Mouse (Mus musculus) thymus, postnatal 10 days (tissue): ENCODE data around the gene Slc4a3.
A peak's percentile ranks its signal among the peaks of the same experiment; 100 is the strongest.

Experiments used
- DNase-seq, 2 experiments: peaks; one replicate each; pipeline ENCODE4 v3.0.0; 2021; ENCODE audit warnings: low spot score in 2 of 2

The Slc4a3 gene

DNA sequence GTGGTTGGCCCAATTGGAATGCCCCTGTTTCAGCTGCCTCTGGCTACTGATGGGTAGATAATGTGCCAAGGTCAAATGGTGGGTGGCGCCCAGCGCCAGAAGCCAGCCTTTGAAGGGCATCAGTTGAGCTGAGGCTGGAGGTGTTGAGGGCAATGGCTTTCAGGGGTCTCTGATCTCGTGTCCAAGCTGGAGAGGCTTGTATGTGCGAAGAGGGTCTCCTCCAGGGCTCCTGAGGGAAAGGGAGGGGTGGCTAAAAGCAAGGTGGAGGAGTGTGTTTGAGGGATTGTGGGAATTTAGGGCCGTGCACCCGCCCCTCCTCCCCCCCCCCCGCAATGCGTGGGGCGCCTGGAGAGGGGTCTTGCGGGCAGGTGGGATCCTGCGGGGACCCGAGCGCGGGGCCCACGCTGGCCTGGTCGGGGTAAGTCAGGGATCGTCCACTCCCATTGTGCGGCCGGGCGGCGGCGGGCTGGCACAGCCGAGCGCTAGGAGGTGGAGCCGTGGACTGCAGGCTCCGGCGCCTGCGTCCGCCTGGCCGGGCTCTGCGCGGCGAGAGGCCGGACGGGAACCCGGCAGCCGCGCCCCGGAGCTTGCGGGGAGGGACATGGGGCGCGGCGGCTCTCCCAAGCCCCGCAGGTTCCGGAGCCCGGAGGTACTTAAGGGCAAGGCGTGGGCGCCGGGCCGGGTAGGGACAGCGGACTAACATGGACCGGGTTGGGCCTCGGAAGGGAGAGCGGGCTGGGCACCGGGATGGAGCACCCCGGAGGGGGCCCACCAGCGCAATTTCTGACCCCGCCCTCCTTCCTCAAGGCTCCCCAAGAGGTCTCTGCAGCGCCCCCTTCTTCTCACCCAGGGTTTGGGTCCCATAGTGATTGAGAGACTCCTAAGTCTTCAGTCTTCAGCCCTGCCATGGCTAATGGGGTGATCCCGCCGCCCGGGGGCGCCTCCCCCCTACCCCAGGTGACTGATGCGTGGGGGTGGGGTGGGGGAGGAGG, at the start of gene Slc4a3:
Gene Slc4a3 (plus strand): TSS at position 302 of the 992 bp plus-strand sequence.
- DNase-seq = no peak

DNA sequence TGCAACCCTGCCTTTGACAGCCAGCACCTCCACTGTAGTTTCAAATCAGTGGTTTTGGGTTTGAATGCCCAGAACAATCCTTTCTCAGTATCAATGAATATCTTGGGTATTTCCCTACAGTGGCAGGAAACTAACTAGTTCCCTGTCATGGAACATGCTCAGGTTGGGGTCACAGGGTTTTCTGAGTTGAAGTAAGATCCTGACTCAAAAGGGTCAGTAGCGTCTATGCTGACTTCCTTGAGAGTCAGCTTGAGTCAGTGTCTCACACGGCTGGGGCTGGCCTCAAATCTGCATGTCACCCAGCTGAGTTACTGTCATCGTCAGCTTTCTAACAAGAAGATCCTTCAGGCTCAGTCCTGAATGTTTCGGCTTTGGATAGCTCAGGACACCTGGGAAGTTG, 47.2 kb upstream of the Slc4a3 start:
- DNase-seq = no peak

DNA sequence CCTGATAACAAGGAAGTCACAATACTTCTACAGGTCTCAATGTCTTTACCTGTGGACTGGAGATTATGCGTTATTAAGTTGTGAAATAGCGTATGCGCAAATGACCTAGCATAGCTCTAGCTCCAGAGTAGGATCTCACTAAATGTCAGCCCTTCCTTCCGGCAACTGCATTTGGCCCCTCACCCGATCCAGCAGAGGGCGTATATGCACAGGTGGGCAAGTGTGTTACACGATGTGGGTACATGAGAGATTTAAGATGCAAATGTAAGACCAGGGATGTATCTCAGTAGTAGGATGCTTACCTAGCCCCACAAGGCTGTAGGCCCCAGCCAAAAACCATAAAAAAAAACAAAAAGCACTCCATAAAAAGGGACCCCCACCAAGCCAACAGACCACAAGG, 46.6 kb upstream of the Slc4a3 start:
- no peak for DNase-seq

DNA sequence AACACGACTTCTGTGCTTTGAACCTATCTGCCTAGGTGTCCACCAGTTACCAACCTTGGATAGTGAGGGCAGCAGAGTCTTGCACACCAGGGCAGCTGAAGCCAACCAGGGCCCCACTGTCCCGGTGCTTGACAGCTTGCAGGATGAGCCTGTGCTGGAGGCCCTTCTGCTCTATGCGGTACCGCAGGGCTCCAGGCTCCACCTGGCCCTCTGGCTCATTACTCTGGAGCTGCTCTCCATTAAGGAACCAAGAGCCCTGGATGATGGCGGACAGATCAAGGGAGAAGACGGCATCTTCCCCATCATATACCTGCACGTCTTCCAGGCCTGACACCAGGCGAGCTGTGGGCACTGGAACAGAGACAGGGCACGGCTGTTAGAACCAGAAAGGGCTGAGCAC, 44.2 kb upstream of the Slc4a3 start:
- DNase-seq = no peak

DNA sequence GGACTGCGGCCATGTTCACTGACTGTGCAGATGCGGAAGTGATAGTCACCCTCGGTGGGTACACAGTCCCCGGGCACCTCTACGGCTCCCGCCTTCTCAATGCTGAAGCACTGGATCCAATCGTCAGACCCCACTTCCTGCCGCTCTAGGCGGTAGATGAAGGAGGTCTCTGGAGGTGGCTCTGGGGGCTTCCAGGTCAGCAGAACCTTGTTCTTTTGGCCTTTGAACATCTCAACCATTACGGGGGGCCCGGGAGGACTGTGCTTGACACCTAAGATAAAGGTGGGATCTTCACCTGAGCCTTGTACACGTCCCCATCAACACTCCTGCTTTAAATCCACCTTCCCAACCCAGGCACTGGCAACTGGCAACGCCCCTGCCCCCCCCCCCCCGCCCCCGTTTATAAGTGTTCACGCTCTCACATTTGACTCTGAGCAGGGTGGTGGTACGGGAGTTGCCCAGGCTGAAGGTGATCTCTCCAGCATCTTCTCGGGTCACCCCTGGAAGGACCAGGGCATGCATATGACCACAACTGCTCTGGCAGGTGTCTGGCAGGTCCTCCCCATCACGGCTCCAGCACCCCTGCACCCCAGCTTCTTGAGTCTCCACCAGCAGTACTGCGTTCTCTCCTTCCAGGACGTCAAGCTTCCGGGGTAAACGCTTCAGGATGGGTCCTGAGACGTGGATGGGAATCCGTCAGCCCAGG, 43.0 kb upstream of the Slc4a3 start:
- DNase-seq = no peak

DNA sequence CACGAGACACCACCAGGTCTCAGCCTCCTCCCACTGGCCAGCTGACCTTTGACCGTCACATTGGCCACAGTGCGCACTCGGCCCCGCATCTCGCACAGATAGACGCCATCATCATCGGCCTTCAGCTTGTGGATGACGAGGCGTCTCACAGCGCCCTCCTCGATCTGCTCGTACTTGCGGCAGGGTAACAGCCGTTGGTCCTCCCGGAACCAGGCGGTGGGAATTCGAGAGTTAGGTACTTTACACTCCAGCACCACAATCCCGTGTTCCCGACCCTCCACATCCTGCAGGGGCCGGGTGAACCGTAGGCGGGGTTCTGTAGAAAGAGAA, 42.5 kb upstream of the Slc4a3 start:
- no peak for DNase-seq

DNA sequence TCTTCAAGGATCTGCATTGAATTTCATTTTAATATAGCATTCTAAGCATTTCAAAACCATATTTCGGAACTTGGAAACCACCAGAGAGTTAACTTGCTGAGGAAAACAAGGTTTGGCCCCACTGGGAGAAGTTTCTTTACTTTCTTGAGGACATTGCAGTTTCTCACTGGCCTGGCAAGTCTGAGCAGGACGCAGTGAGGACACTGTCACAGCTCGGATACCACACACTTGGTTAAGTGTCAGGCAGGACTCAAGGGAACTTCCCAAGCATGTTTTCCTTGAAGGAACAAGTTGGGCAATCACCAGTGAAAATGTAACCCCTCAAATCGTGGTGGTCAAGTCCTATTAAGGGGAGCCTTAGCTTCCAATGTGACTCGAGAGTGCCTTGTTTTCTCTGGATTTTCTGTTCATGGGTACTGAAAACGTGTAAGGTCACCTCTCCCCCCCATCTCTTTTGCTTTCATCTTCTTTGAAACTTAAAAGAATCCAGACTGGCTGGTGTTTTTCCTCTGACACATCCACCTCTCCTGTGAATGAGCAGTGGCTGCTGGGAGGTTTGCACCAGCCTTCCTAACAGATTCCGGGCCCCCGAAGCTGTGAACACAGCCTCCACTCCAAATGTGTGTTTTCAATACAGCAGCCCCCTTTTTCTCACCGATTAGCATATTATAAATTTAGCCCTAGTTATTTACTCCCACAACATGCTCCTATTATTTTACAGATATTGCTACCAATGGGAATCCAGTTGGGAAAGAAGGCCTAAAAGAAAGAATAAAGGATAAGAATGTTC, 41.6 kb upstream of the Slc4a3 start:
- DNase-seq = no peak

DNA sequence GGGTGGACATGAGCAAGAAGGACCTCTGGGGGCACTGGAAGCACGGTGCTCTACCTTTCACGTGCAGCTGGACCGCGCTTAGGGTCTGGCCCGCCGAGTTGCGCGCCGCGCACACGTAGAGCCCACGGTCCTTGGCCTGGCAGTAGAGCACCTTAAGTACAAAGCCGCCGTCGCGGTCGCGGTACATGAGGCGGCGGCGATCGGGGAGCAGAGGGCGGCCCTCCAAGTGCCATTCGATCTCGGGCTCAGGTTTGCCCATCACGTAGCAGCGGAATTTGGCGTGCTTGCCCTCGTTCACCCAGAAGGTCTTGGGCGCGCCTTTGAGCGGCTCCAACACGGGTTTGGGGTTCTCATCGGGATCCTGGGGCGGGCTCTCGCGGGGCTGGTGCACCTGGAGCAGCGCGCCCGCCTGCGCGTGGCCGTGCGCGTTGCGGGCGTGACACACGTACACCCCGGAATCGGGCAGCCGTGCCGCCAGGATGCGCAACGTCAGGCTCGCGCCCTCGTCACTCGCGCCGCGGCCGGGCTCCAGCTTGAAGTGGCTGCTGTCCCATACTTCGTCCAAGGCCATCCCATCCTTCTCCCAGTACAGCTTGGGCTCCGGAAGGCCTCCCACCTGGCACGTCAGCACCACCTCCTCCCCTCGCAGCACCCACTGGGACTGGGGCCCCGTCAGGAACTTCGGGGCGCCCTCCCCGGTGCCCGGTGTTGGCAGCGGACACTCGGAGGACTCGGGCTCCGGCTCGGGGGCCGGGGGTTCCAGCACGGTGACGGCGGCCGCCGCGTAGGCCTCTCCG, 40.7 kb upstream of the Slc4a3 start:
- peak; percentile 54 to 63 for DNase-seq

DNA sequence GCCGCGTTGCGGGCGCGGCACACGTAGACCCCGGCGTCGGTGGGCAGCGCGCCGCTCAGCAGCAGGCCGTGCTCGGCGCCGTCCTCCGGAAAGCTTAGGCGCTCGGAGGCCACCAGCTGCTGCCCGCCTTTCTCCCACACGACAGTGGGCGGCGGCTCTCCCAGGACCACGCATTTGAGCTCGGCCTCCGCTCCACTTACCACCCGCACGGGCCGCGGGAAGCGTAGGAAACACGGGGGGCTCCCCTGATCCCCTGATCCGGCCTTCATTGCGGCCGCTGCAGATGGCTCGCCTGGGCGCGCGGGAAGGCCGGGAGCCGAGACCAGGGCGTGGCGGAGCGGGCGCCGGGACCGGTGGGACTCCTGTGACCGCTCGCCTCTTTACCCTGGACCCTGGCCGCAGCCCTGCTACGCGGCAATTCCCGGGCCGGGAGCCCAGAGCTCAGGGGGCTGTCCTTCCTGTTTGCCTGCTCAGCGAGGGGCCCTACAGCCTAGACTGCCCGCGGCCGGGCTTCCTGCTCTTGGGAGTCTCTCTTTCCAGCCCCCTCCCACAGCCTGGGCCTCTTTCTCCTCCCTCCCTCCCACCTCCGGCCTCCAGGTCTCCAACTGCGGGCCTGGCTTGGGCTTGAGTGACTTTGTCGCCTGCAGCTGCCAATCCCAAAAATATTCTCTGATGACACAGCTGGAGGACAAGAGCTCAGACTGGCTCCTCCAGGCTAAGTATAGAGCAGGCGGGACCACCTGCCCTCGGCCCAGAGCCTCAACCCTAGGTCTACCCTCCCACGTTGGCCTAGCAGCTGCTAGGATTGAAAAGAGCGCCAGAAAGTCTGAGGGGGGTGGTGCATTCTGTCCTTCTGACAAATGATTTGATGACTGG, 39.9 kb upstream of the Slc4a3 start, which contains the start of gene Obsl1:
Gene Obsl1 (minus strand): TSS at position 497 of the 876 bp plus-strand sequence.
- peak; percentile 27 to 34 for DNase-seq

DNA sequence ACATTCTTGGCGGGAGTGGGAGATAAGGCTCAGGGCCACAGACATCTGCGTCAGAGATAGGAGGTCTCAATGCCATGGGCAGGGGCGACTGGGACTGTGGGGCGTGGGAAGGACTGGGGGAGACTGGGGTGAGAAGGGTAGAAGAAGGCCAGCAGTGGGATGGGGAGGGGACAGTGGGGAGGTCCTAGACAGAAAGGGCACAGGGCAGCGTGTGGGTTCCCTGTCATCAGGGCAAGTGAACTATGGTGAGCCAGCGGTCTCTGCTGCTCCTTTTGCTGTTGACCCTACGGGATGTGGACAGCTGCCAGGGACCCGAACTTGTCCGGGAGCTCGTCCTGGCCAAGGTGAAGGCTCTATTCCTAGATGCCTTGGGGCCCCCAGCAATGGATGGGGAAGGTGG, 39.1 kb upstream of the Slc4a3 start, which contains the start of gene Inha:
Gene Inha (plus strand): TSS at position 72 of the 400 bp plus-strand sequence.
- no peak for DNase-seq

DNA sequence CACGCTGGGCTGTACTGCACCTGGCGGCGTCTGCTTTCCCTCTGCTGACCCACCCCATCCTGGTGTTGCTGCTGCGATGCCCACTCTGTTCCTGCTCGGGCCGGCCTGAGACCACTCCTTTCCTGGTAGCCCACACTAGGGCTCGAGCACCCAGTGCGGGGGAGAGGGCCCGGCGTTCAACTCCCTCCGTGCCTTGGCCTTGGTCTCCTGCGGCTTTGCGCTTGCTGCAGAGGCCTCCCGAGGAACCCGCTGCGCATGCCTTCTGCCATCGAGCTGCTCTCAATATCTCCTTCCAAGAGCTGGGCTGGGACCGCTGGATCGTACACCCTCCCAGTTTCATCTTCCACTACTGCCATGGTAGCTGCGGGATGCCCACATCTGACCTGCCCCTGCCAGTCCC, 36.5 kb upstream of the Slc4a3 start:
- DNase-seq = no peak

DNA sequence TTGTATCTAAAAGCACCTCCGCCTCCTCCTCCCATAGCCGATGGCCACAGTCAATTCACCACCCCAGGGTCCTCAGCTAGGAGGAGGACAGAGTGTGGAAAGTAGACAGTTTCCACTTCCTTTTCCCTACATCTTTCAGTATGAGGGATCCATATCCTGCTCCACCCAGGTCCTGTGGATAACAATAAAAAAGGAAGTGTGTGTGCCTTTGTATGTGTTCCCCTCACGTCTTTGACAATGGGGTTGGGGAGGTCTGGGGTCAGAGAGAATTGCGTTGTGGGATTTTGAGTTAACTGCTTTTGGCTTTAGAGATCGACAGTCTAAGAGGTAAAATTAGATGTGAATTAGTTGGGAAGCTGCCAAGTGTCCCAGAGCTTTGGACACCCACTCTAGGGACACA, 35.9 kb upstream of the Slc4a3 start:
- DNase-seq = no peak

DNA sequence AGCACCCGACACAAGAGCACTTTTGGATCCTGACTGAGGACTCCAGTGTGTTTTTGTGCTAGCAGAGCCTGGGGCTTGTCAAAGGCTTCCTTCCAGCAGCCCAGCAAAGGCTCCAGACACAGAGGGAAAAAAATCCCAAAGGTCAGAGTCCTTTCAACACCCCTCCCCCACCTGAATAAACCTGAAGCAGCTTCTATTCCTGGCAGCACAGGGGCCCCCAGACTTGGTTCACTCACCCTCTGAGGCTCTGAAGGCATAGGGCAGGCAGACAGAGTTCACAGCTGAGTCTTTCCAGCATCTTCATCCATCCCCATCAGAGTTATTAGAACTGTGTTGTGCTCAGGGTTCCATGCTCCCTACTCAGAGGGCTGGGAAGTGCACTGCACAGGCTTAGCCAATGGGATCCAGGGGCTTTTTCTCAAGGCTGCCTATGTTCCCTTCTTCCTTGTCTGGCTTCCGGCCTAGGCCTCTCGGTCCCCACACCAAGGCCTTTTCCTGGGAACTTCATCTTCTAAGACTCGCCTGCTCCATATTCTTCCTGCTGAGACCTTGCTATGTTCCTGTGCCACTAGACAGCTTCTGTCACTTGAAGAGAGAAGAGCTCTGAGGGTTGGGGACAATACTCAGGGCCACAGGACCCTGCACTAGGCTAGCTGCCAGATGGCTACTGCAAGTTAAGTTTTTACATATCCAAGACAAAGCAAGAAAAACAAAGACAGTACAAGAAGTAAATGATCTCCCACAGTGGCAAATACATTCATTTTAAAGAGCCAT, 34.4 kb upstream of the Slc4a3 start:
- no peak for DNase-seq

DNA sequence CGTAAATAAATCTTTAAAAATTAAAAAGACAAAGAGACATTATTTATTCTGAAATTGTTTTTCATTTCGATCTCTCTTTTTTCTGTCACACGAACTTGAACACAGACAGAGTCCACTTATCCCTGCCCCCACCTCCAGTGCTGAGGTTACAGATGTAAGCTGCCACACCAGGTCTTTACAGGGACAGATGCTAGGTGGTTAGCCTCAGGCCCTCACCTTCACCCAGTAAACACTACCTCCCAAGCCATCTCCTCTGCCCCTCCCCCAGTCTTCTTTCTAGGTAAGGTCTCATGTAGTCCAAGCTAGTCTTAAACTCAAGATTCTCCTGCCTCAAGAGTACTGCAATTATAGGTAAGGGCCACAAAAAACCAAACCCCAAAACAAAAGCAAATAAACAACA, 33.5 kb upstream of the Slc4a3 start:
- DNase-seq = no peak

DNA sequence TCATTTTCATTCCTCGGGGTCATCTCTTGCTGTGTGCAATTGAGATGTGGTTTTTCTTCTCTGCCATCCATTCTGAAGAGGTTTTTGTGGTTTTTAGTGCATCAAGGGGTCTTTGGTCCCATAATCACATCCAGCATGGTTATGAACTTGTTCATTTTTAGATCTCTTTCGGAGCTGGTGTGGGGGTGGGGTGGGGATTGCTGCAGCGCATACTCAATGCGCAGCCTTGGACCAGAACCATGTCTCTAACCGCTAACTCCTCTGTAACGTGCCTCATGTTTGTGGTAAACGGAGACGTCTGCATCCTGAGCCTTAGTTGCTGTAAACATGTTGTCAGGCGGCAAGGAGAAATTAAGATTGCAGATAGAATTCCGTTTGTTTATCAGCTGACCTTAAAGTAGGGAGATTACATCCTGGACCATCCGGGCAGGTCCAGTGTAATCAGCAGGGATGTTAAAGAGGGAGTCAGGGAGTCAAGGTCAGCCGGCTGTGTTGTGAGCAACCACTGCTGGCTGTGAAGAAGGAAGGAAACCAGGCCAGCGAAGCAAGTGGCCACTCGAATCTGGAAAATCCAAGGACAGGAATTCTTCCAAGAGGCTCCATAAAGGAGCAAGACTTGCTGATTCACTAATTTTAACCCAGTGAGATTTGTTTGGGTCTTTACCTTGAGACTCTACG, 29.2 kb upstream of the Slc4a3 start:
- DNase-seq = no peak

DNA sequence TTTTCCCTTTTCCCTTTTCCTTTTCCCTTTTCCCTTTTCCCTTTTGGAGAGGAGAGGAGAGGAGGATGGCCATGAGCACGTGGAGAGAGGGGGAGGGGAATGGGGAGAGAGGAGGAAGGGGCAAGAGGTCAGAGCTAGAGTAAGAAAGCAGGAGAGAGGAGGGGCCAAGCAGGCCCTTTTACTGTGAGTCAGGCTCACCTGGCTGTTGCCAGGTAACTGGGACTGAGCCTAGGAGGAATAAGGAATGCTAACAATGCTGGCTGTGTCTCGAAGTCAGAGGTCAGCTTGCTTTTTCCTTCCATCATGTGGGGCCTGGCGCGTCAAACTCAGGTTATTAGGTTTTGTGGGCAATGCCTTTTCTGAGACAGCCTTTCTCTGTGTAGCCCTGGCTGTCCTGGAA, 28.1 kb upstream of the Slc4a3 start:
- DNase-seq = no peak

DNA sequence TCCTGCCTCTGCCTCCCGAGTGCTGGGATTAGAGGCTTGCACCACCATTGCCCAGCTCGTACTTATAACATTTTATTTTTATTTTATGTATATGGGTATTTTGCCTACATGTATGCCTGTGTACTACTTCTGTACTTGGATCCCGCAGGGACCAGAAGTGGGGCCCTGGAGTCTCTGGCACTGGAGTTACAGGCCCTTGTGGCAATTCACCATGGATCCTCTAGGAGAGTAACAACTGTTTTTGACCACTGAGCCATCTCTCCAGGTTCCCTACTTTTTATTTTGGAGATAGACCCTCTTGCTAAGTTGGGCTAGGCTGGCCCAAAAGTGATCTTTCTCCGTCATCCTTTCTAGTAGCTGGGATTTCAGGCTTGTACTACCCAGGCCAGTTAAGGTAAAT, 27.6 kb upstream of the Slc4a3 start:
- DNase-seq = no peak

DNA sequence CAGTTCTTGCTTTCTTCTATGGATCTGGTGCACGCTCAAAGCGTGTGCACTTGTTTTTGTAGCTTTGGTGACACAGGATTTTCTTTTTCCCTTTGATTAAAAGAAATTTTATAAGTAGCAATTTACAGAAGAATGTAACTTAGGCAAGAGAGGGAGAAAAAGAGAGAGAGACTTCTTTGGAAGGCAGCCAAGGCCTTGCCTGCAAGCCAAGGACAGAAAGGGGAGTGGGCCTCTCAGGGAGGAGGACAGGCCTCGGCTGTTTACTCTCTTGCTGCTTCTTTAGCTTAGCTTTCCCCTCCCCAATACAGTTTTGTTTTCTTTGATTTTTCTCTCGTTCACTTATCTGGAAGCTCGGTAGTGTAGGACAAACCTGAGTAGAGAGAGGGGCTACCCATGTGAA, 26.5 kb upstream of the Slc4a3 start:
- no peak for DNase-seq
